Mouse (Mus musculus) MEL (cell line): ENCODE results near the gene Nt5e. TPM values are rescaled to one million over a fixed set of nuclear protein-coding genes. Genes with fewer than 3 reads are reported as not detected.

ENCODE experiments used
- DNase-seq: peaks from one replicate; pipeline ENCODE4 v3.0.0; 2011; ENCODE audit warnings: low read depth, low spot score
- H3K27ac ChIP-seq: 2 replicates; pipeline ENCODE4 v1.5.1; 2012; ENCODE audit warnings: low read depth, mild to moderate bottlenecking, control low read depth, low read length, moderate library complexity; ENCODE audit not compliant: control insufficient read depth
- H3K27me3 ChIP-seq, 2 experiments: fragments of 150-350 bp in 1 of 2; sonication (generic) in 1 of 2; 2 replicates each; pipeline ENCODE4 v1.6.1; 2012; ENCODE audit warnings: low read length in 2 of 2, mild to moderate bottlenecking in 2 of 2, improper control_type of control experiment in 1 of 2, moderate library complexity in 1 of 2; ENCODE audit not compliant: insufficient read depth in 2 of 2, control insufficient read depth in 1 of 2
- H3K36me3 ChIP-seq, 2 experiments: 2 replicates each; pipeline ENCODE4 v1.6.1; 2012 to 2014; ENCODE audit warnings: low read length in 2 of 2, improper control_type of control experiment in 1 of 2, inconsistent platforms in 1 of 2, mild to moderate bottlenecking in 1 of 2; ENCODE audit not compliant: insufficient read depth in 2 of 2, control insufficient read depth in 1 of 2
- H3K4me1 ChIP-seq, 2 experiments: fragments of 150-350 bp in 1 of 2; sonication (generic) in 1 of 2; 2 replicates each; pipeline ENCODE4 v1.6.1; 2012; ENCODE audit warnings: low read length in 2 of 2, improper control_type of control experiment in 1 of 2, mild to moderate bottlenecking in 1 of 2; ENCODE audit not compliant: insufficient read depth in 2 of 2, control insufficient read depth in 1 of 2
- H3K4me3 ChIP-seq, 2 experiments: fragments of 150-350 bp in 1 of 2; sonication (generic) in 1 of 2; 2 replicates each; pipeline ENCODE4 v1.5.1; 2012; ENCODE audit warnings: low read depth in 2 of 2, low read length in 2 of 2, mild to moderate bottlenecking in 2 of 2, moderate library complexity in 2 of 2, control low read depth in 1 of 2, improper control_type of control experiment in 1 of 2; ENCODE audit not compliant: control insufficient read depth in 1 of 2, insufficient read depth in 1 of 2
- H3K79me2 ChIP-seq: 2 replicates; pipeline ENCODE4 v1.6.1; 2012; ENCODE audit warnings: mild to moderate bottlenecking, low read length, moderate library complexity; ENCODE audit not compliant: control insufficient read depth, poor library complexity, insufficient read depth
- H3K9ac ChIP-seq: 2 replicates; pipeline ENCODE4 v1.6.1; 2012; ENCODE audit warnings: low read depth, mild to moderate bottlenecking, control low read depth, low read length, moderate library complexity; ENCODE audit not compliant: control insufficient read depth, poor library complexity, severe bottlenecking
- H3K9me3 ChIP-seq: fragments of 150-350 bp; sonication (generic); replicated peaks from 2 replicates; pipeline ENCODE4 v1.6.1; 2012; ENCODE audit warnings: mild to moderate bottlenecking, low read length, improper control_type of control experiment, moderate library complexity; ENCODE audit not compliant: insufficient read depth
- BHLHE40 ChIP-seq: IDR thresholded peaks from 2 replicates; pipeline ENCODE4 v1.6.1; 2012; ENCODE audit warnings: low read depth, mild to moderate bottlenecking, inconsistent platforms, low read length, improper control_type of control experiment, borderline replicate concordance
- CHD2 ChIP-seq: IDR thresholded peaks from 2 replicates; pipeline ENCODE4 v1.6.1; 2011; ENCODE audit warnings: low read length, improper control_type of control experiment
- CTCF ChIP-seq, 3 experiments: IDR thresholded peaks in 2 of 3; conservative IDR thresholded peaks in 1 of 3; 2 replicates each; pipeline ENCODE4 v1.5.1; 2011 to 2012; ENCODE audit warnings: low read length in 3 of 3, low read depth in 2 of 3, mild to moderate bottlenecking in 2 of 3, improper control_type of control experiment in 1 of 3, inconsistent platforms in 1 of 3, mixed read lengths in 1 of 3, moderate library complexity in 1 of 3; ENCODE audit not compliant: control insufficient read depth in 1 of 3, insufficient read depth in 1 of 3, poor library complexity in 1 of 3, severe bottlenecking in 1 of 3
- E2F4 ChIP-seq: IDR thresholded peaks from 2 replicates; pipeline ENCODE4 v1.6.1; 2011; ENCODE audit warnings: low read depth, low read length, improper control_type of control experiment, borderline replicate concordance
- EP300 ChIP-seq, 2 experiments: IDR thresholded peaks; 2 replicates each; pipeline ENCODE4 v1.6.1; 2011; ENCODE audit warnings: improper control_type of control experiment in 2 of 2, low read length in 2 of 2, low read depth in 1 of 2, mild to moderate bottlenecking in 1 of 2
- GATA1 ChIP-seq: IDR thresholded peaks from 2 replicates; pipeline ENCODE4 v1.6.1; 2011; ENCODE audit warnings: low read depth, low read length, improper control_type of control experiment
- HCFC1 ChIP-seq: IDR thresholded peaks from 2 replicates; pipeline ENCODE4 v1.6.1; 2012; ENCODE audit warnings: low read depth, mild to moderate bottlenecking, inconsistent platforms, low read length, improper control_type of control experiment, moderate library complexity
- JUND ChIP-seq: IDR thresholded peaks from 2 replicates; pipeline ENCODE4 v1.6.1; 2011; ENCODE audit warnings: low read depth, mild to moderate bottlenecking, improper control_type of control experiment, low read length
- MAFK ChIP-seq: IDR thresholded peaks from 2 replicates; pipeline ENCODE4 v1.6.1; 2011; ENCODE audit warnings: low read depth, mild to moderate bottlenecking, low read length, improper control_type of control experiment, borderline replicate concordance
- MAX ChIP-seq: IDR thresholded peaks from 2 replicates; pipeline ENCODE4 v1.6.1; 2011; ENCODE audit warnings: low read length, improper control_type of control experiment
- MAZ ChIP-seq: IDR thresholded peaks from 2 replicates; pipeline ENCODE4 v1.6.1; 2012; ENCODE audit warnings: low read depth, mild to moderate bottlenecking, inconsistent platforms, low read length, improper control_type of control experiment
- MXI1 ChIP-seq: IDR thresholded peaks from 2 replicates; pipeline ENCODE4 v1.6.1; 2011; ENCODE audit warnings: mild to moderate bottlenecking, low read depth, low read length, improper control_type of control experiment
- MYB ChIP-seq: IDR thresholded peaks from 2 replicates; pipeline ENCODE4 v1.6.1; 2011; ENCODE audit warnings: mild to moderate bottlenecking, low read depth, low read length, improper control_type of control experiment
- MYC ChIP-seq: IDR thresholded peaks from 2 replicates; pipeline ENCODE4 v1.6.1; 2011; ENCODE audit warnings: low read depth, mild to moderate bottlenecking, low read length, improper control_type of control experiment, moderate library complexity
- NELFE ChIP-seq: IDR thresholded peaks from 2 replicates; pipeline ENCODE4 v1.6.1; 2011; ENCODE audit warnings: low read depth, low read length, improper control_type of control experiment
- POLR2A ChIP-seq, 2 experiments: IDR thresholded peaks; 2 replicates each; pipeline ENCODE4 v1.6.1; 2011 to 2012; ENCODE audit warnings: low read length in 2 of 2, mild to moderate bottlenecking in 2 of 2, control low read depth in 1 of 2, improper control_type of control experiment in 1 of 2, low read depth in 1 of 2, moderate library complexity in 1 of 2; ENCODE audit not compliant: control insufficient read depth in 1 of 2, insufficient read depth in 1 of 2, poor library complexity in 1 of 2
- POLR2AphosphoS2 ChIP-seq: IDR thresholded peaks from 2 replicates; pipeline ENCODE4 v1.6.1; 2011; ENCODE audit warnings: low read length, improper control_type of control experiment
- POLR2AphosphoS5 ChIP-seq: IDR thresholded peaks from 2 replicates; pipeline ENCODE4 v1.6.1; 2012; ENCODE audit warnings: low read depth, borderline replicate concordance, mild to moderate bottlenecking, inconsistent platforms, low read length, moderate library complexity, mixed read lengths
- RAD21 ChIP-seq: IDR thresholded peaks from 2 replicates; pipeline ENCODE4 v1.6.1; 2011; ENCODE audit warnings: mild to moderate bottlenecking, low read depth, low read length, improper control_type of control experiment
- SIN3A ChIP-seq: IDR thresholded peaks from 2 replicates; pipeline ENCODE4 v1.6.1; 2012; ENCODE audit warnings: low read length, improper control_type of control experiment, inconsistent platforms
- SMC3 ChIP-seq: IDR thresholded peaks from 2 replicates; pipeline ENCODE4 v1.6.1; 2011; ENCODE audit warnings: low read depth, low read length, improper control_type of control experiment
- TAL1 ChIP-seq: IDR thresholded peaks from 2 replicates; pipeline ENCODE4 v1.6.1; 2012; ENCODE audit warnings: mild to moderate bottlenecking, inconsistent platforms, low read length, moderate library complexity, mixed read lengths
- TCF12 ChIP-seq: IDR thresholded peaks from 2 replicates; pipeline ENCODE4 v1.6.1; 2014; ENCODE audit warnings: low read depth, mild to moderate bottlenecking, inconsistent platforms, low read length, improper control_type of control experiment, moderate library complexity
- USF2 ChIP-seq, 2 experiments: IDR thresholded peaks; 2 replicates each; pipeline ENCODE4 v1.6.1; 2011 to 2012; ENCODE audit warnings: improper control_type of control experiment in 2 of 2, low read length in 2 of 2, borderline replicate concordance in 1 of 2, inconsistent platforms in 1 of 2, low read depth in 1 of 2, mild to moderate bottlenecking in 1 of 2; ENCODE audit not compliant: insufficient read depth in 1 of 2
- ZC3H11A ChIP-seq: IDR thresholded peaks from 2 replicates; pipeline ENCODE4 v1.6.1; 2012; ENCODE audit warnings: low read depth, mild to moderate bottlenecking, inconsistent platforms, low read length, improper control_type of control experiment
- ZKSCAN1 ChIP-seq: IDR thresholded peaks from 2 replicates; pipeline ENCODE4 v1.6.1; 2012; ENCODE audit warnings: low read depth, mild to moderate bottlenecking, inconsistent platforms, low read length, improper control_type of control experiment, moderate library complexity
- ZMIZ1 ChIP-seq: IDR thresholded peaks from 2 replicates; pipeline ENCODE4 v1.6.1; 2012; ENCODE audit warnings: low read depth, mild to moderate bottlenecking, inconsistent platforms, low read length, improper control_type of control experiment, moderate library complexity
- ZNF384 ChIP-seq: IDR thresholded peaks from 2 replicates; pipeline ENCODE4 v1.6.1; 2012; ENCODE audit warnings: low read depth, mild to moderate bottlenecking, inconsistent platforms, low read length, improper control_type of control experiment
- polyA plus RNA-seq, 2 experiments: library from polyadenylated mRNA; stranded (reverse) in 1 of 2; unstranded in 1 of 2; fragments of >175 nt in 1 of 2; fragments of >200 nt in 1 of 2; gene quantifications; 2 replicates each; pipeline versions ENCODE4 v1.2.1 to v1.2.4; 2012; ENCODE audit warnings: low replicate concordance in 2 of 2, low read depth in 1 of 2; ENCODE audit not compliant: insufficient read length in 2 of 2, insufficient read depth in 1 of 2, missing spikeins in 1 of 2
- total RNA-seq: library from RNA; depleted of rRNA; stranded (reverse); fragments of 300-350 nt; gene quantifications from 2 replicates; pipeline ENCODE4 v1.2.3, GENCODE M21; 2012

The Nt5e gene
- total and polyA plus RNA-seq, 3 experiments = 0.12 to 0.19 TPM; not detected in 1

- Histone ChIP-seq H3K4me3 (no peak overlapping the region), H3K9me3 (no peaks in the 10 kb centered on the region), H3K27me3 (no peaks in the 10 kb centered on the region), H3K4me1 (peaks cover 3 to 5% of the 10 kb centered on the region in 2 experiments; a peak in 1 of 4 replicates), H3K27ac (no peak overlapping the region), H3K79me2 (no peaks in the 10 kb centered on the region), H3K9ac (no peak overlapping the region), H3K36me3 (peaks cover 7 to 8% of the 10 kb centered on the region in 2 experiments)
- no peak for DNase-seq
- no peak for TF ChIP-seq ZKSCAN1
- TF ChIP-seq SMC3 = no peak
- TF ChIP-seq MAZ = no peak
- TF ChIP-seq MXI1 = no peak
- no peak for TF ChIP-seq CTCF (IDR thresholded peaks at IDR 0.05 in 2 of 3, conservative IDR thresholded peaks at IDR 0.05 in 1 of 3; ENCODE audit: control insufficient read depth in 1 of 3, insufficient read depth in 1 of 3, low read depth in 2 of 3, low read length in 3 of 3, poor library complexity in 1 of 3, severe bottlenecking in 1 of 3)
- no peak for TF ChIP-seq RAD21
- TF ChIP-seq MAX = no peak
- TF ChIP-seq MAFK = no peak
- no peak for TF ChIP-seq ZNF384
- no peak for TF ChIP-seq TCF12
- no peak for TF ChIP-seq ZC3H11A
Observed at GRCm38 (mm10) chr9:88404515-88404914, 77.5 kb downstream of the Nt5e start.

DNA sequence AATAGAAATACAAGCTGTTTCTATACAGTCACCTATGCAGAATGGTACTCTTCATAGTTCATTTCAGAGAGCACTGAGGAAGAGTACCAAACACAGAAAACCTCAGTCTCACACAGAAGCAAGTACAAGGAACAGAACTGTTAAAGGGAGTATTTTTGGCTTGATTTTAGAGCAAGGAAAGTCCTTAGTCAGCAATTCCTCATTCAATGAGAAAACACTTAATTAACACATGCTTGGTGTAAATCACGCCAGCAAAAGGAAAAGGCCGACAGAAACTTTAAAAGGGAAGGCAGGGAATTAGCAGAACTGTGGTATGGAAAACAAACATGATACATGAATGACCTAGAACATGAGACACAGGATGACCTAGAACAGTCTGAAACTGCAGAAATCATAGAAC is 83.0 kb downstream of the Nt5e start:
- Histone ChIP-seq H3K27me3 (no peaks in the 10 kb centered on the region), H3K27ac (no peak overlapping the region), H3K9me3 (no peaks in the 10 kb centered on the region), H3K36me3 (peaks cover 0 to 7% of the 10 kb centered on the region in 2 experiments; a peak in 3 of 4 replicates), H3K9ac (no peak overlapping the region), H3K79me2 (no peaks in the 10 kb centered on the region), H3K4me1 (peaks cover 3 to 5% of the 10 kb centered on the region in 2 experiments; a peak in 1 of 4 replicates), H3K4me3 (no peak overlapping the region)
- no peak for TF ChIP-seq EP300 (IDR thresholded peaks at IDR 0.05; ENCODE audit: low read depth in 1 of 2, low read length in 2 of 2)
- no peak for TF ChIP-seq TAL1
- TF ChIP-seq MYB = no peak
- TF ChIP-seq JUND = no peak
- peak; percentile 52; the same call in 1 of the 2 replicates for TF ChIP-seq MAFK
- no peak for TF ChIP-seq BHLHE40
- no peak for DNase-seq

- Histone ChIP-seq H3K27ac (no peak overlapping the region), H3K9ac (no peak overlapping the region), H3K4me3 (no peak overlapping the region), H3K79me2 (no peaks in the 10 kb centered on the region), H3K36me3 (peaks cover 0 to 6% of the 10 kb centered on the region in 2 experiments; a peak in 2 of 4 replicates), H3K4me1 (no peaks in the 10 kb centered on the region), H3K27me3 (no peaks in the 10 kb centered on the region), H3K9me3 (no peaks in the 10 kb centered on the region)
- DNase-seq = no peak
- no peak for TF ChIP-seq CHD2
- no peak for TF ChIP-seq POLR2AphosphoS5
- TF ChIP-seq MAX = no peak
- no peak for TF ChIP-seq HCFC1
- TF ChIP-seq SIN3A = no peak
- TF ChIP-seq POLR2A (IDR thresholded peaks at IDR 0.05; ENCODE audit: control insufficient read depth in 1 of 2, insufficient read depth in 1 of 2, low read depth in 1 of 2, low read length in 2 of 2, poor library complexity in 1 of 2) = no peak
- no peak for TF ChIP-seq ZKSCAN1
- no peak for TF ChIP-seq NELFE
- TF ChIP-seq E2F4 = no peak
- TF ChIP-seq USF2 (IDR thresholded peaks at IDR 0.05; ENCODE audit: borderline replicate concordance in 1 of 2, insufficient read depth in 1 of 2, low read depth in 1 of 2, low read length in 2 of 2) = no peak
- no peak for TF ChIP-seq MYC
- TF ChIP-seq POLR2AphosphoS2 = no peak
- TF ChIP-seq MXI1 = no peak
- TF ChIP-seq ZMIZ1 = no peak
- TF ChIP-seq GATA1 = no peak
Observed at GRCm38 (mm10) chr9:88416752-88417151, 89.8 kb downstream of the Nt5e start.
